Mouse (Mus musculus) brain, embryonic 18.5 days (tissue): ENCODE data around the gene Nutm1.

Experiments
- DNase-seq: peaks from one replicate; pipeline ENCODE4 v3.0.0-alpha.2; 2012; ENCODE audit warnings: low read depth, low spot score

The Nutm1 gene

DNA sequence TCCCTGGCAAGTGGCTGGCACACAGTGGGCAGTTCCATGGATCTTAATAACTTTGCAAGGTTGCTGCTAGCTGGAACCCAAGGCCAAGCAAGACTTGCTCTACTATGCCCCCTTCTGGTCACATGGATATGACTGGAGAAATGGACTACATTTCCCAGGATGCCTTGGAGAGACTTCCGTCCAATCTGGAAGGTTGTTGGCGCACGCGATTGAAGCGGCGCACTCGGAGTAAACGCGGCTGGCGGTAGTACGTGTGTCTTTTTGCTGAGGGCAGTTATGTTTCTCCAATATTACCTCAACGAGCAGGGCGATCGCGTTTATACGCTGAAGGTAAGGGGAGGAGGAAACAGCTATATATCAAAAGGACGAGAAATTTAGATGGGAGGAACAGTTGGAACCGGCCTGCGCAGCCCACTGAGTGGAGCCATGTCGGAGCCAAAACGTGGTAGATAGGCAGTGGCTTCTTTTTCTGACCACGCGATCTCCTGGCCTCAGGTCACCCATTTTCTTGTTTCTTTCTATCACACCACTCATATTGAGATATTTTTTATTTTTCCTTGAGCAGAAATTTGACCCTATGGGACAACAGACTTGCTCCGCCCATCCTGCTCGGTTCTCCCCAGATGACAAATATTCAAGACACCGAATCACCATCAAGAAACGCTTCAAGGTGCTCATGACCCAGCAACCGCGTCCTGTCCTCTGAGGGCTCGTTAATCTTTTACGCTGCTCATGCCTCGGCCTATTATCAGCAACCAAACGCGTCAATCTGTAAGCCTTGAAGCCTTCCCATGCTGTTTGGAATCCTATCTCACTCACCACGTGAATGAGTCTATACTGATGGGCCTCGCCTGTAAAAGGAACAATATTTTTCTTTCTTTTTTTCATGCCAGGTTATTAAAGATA lies 2.9 kb upstream of the Nutm1 start, which contains the start of gene Nop10:
Gene Nop10 (plus strand): TSS at position 179 of the 906 bp plus-strand sequence.
- DNase-seq: peak; percentile 71

- no peak for DNase-seq
These were observed 4.2 kb downstream of the Nutm1 start for GRCm38 (mm10) chr2:112254675-112255515.

DNA sequence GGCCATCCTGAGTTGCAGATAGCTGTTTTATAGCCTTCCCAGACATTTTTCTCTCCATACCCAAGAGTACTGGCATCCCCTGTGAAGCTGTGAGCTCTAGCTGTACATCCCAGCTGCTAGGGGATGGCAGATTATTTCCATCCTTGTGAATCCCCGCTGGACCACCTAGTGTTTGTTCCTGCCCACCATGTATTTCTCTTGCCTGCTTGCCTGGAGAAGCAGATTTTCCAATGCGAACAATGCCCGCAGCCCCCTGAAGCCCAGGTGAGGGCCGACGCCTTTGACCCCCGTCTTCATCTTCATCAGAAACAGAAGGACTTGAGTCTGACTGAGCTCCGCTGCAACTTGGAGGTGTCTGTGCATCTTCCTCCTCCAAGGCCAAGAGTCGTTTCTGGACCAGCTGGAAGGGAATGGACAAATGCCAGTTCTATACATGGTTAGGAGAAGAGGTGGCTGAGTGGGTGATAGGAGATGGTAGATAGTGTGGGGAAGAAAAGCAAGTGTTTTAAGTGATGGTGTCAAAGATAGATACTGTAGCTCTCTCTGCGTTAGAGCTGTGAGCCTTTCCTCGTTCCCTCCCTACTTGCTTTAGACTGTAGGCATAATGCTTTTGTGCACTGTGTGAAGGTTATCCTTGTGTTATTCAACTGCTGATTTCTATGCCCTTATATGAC lies 9.2 kb downstream of the Nutm1 start:
- DNase-seq: no peak

- DNase-seq: no peak
These were observed 11.8 kb downstream of the Nutm1 start for GRCm38 (mm10) chr2:112247323-112247722.

DNA sequence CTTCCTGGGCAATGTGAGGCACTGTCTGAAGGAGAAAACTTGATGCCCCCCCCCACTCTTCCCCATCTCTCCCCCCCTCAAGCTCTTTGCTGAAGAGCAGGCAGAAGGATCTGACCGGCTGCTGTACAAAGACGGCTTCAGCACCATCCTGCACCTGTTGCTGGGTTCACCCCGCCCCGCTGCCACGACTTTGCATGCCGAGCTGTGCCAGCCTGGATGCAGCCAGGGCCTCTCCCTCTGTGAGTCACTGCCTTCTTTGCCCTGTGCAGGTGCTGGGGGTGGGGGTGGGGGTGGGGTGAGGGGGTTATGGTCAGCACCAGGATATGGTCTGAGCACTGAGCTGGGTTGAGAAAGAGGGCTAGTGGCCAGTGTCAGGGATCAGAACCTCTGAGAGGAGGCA lies 12.9 kb downstream of the Nutm1 start:
- DNase-seq: no peak

DNA sequence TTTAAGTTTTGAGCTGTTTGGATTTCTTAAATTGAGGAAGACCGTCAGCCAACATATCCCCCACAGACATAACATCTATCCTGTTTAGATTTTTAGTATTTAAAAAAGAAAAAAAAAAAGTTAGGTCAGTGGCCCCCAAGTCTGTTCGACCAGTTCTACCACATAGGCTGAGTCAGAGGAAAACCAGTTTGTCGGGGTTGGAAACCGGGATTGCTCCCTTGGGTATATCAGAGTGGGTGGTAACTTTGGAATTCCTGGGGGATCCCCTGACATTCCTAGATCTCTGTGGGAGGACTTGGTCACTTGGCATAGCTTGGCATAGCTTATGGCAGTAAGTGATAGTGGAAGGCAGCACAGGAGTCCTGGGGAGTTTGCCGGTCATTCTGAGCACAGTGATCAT lies 13.8 kb downstream of the Nutm1 start:
- no peak for DNase-seq

GRCm38 (mm10) chr2:112241787-112242186 lies 17.3 kb downstream of the Nutm1 start:
- DNase-seq: no peak

GRCm38 (mm10) chr2:112239935-112240721 lies 19.0 kb downstream of the Nutm1 start:
- DNase-seq: peak; percentile 28

- peak; percentile 54 for DNase-seq
These were observed 19.7 kb downstream of the Nutm1 start, which contains the start of gene Lpcat4 for GRCm38 (mm10) chr2:112239212-112239934. Gene Lpcat4, plus strand, starts transcription at chr2:112239468.

DNA sequence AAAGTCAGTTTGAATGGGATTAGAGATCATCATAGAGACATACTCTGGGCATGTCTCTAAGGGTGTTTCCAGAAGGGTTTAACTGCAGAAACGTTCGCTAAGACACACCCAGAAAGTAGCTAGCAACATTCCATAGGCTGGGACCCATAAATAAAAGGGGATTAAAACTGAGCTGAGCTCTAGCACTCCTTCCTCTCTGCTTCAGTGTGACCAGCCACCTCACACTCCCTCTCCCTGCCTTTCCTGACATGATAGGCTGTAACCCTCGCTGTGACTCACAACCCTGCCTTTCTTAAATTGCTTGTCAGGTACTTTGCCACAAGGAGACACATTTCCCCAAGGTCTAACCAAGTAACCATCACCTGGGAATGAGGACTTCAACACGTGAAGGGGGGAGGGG lies 21.1 kb downstream of the Nutm1 start:
- DNase-seq: no peak

DNA sequence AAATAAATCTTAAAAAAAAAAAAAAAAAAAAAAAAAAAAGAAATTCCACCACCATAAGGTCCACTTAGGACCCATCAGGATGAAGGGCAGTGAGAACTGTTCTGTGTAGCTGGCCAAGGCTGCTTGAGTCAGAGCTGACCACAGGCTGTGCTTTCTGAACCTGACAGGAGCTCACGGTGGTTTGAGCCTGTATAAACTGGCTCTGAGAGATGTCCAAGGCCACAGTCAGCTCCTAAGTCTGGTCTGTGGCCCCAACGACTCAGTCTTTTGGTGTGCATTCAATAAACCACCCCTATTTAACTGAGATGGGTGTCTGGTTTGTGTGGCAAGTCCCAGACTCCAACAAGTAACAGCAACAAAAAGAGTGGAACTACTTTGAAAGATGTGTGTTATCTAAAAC lies 22.5 kb downstream of the Nutm1 start:
- no peak for DNase-seq

- DNase-seq: no peak
These were observed 26.5 kb downstream of the Nutm1 start for GRCm38 (mm10) chr2:112232623-112233022.

GRCm38 (mm10) chr2:112224356-112224755 lies 34.7 kb downstream of the Nutm1 start:
- DNase-seq: no peak

DNA sequence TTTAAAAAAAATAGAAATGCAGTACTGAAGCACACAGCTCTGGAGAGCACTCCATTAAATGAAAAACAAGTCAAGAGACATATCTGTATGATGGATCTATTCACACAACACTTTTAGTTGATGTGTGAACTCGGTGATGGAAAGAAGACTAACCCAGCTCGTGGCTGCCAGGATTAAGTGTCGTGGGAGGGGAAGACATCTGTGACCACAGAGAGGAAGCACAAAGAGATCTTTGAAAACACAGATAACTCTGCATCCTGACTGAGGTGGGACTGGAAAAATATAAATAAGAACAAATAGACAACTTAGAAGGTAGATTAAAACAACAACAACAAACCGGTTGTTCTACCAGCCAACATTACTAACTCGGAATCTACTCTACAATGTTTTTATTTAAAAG lies 36.5 kb downstream of the Nutm1 start:
- no peak for DNase-seq

- no peak for DNase-seq
These were observed 38.2 kb downstream of the Nutm1 start for GRCm38 (mm10) chr2:112220880-112221279.

DNA sequence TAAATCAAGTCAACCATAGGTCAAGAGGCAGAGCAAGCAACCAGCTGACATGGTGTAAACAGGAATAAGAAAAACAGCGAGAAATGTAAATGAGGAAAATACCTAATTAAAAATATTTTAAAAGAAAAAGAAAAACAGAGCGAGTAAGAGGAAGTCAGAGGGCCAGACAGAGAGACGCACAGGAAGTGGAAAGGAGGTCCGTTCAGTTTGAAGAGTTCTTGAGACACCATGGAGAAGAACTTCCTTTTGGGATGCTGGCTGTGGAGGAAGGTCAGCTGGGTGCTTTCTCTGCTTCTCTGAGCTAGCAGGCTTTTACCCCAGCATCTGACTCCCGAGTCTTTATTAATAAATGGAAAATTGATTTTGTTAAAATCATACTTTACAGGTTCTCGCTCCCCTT lies 41.5 kb downstream of the Nutm1 start:
- no peak for DNase-seq

- DNase-seq: peak; percentile 12
These were observed 43.1 kb downstream of the Nutm1 start for GRCm38 (mm10) chr2:112215977-112216376.

DNA sequence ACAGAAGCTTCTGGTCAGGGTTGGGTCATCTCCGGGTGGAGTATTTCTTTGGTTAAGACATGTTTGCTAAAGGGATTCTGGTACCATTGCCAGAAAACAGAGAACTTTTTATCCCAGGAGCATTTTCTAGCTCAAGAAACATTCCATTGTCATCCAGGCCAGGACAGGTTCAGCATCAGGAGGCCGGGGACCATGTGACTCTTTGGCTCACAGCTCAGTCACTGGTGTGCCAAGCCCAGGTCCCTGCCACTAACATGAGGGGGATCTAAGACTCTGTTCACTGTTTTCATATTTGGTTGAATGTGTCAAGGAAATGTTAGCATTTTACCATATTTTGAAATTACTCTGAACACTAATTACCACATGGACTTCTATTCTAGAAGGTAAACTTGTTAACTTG lies 48.4 kb downstream of the Nutm1 start:
- no peak for DNase-seq

DNA sequence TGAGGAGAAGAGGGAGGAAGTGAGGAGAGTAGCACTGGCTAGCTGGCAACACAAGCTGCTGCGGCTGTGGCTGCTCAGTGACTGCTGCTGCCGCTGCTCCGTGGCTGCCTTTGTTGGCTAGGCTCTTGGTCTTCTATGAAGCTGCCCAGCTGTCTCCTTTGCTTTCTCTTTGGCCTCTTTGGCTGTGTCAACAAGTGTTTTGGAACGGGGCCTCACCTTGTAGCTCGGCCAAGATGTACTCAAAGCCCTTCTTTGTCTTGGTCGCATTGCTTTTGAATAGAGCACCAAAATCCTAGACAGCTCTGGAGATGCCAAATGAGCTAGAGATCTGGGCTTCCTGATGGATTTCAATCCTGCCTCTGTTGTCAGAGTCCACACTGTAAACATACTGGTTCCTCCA lies 48.9 kb downstream of the Nutm1 start:
- peak; percentile 72 for DNase-seq

GRCm38 (mm10) chr2:112203056-112203455 lies 56.0 kb downstream of the Nutm1 start:
- no peak for DNase-seq
